Mouse (Mus musculus) adrenal gland, postnatal 4 days (tissue): Measurements from ENCODE around the gene Mta2. TPM values are rescaled to one million over a fixed set of nuclear protein-coding genes. Genes with fewer than 3 reads are reported as not detected.

ENCODE experiments used
- DNase-seq, 2 experiments: peaks; one replicate each; pipeline ENCODE4 v3.0.0; 2021 to 2022; ENCODE audit warnings: low spot score in 2 of 2, mixed read lengths in 2 of 2
- total RNA-seq, 2 experiments: library from RNA; stranded (reverse); gene quantifications; 2 replicates each; pipeline ENCODE4 v1.2.3; 2021

Gene Mta2
- total RNA-seq, 2 experiments from 2014 or later, result 141 to 144 TPM

GRCm38 (mm10) chr19:8928689-8929223, 12.9 kb upstream of the Mta2 start:
- DNase-seq, result peak in 1 of 2 experiments; percentile 30

GRCm38 (mm10) chr19:8929224-8930088, 12.2 kb upstream of the Mta2 start, which contains the start of the genes Rom1 and Eml3:
Gene Rom1, minus strand, starts transcription at chr19:8929356.
Gene Eml3, plus strand, starts transcription at chr19:8929552.
- DNase-seq, result peak; percentile 70 to 78

DNA sequence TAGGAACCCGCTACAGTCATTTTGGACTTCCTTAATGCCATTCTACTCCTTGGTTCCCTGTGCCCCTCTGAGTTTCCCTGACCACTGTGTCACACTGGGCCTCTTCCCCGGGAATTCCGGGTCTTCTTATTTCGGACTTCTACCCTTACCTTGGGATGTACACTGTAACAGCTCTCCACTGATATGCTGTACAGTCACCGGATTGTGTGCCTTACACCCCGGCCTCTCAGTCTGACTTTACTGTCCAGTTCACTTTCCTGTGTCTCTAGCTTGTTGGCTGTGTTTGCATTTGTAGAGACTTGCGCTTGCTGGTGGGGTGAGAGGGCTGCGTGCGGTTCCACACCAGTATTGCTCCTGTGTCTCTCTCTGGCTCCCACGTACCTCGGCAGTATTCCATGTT, 11.6 kb upstream of the Mta2 start:
- DNase-seq, result no peak

DNA sequence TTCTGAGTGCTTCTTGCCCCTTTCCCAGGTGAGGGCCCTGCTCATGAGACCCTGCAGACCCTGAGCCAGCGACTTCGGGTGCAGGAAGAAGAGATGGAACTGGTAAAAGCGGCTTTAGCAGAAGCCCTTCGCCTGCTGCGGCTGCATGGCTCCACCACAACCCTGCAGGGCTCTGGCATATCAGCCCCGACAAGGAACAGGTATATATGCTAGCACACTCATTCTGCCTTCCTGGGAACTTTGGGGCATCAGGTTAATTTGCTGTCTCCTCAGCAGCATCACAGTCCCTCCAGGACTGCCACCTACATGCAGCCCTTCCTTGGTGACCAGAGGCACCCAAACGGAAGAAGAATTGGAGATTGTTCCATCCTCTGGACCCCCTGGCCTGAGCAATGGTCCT, 10.9 kb upstream of the Mta2 start:
- DNase-seq, result no peak

DNA sequence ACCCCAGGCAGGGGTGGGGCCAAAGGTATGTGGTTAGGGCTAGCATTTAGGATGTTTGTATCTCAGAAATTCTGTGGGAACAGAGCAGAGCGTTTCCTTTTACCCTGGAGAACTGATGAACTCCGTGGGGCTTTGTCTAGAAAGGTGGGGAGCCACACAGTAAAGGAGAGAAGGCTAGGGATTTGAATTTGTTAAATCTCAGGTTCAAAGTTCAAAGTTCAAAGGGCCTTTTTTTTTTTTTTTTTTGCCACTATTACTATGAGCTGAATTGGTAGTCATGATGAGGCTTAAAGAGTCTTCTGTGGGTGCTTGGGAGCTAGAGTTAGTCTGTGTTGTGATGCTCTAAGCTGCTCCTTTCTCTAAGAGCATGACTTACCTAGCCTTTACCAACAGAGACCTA, 4.9 kb upstream of the Mta2 start:
- no peak for DNase-seq

- no peak for DNase-seq
These were observed 1.0 kb upstream of the Mta2 start for GRCm38 (mm10) chr19:8940526-8941133.

DNA sequence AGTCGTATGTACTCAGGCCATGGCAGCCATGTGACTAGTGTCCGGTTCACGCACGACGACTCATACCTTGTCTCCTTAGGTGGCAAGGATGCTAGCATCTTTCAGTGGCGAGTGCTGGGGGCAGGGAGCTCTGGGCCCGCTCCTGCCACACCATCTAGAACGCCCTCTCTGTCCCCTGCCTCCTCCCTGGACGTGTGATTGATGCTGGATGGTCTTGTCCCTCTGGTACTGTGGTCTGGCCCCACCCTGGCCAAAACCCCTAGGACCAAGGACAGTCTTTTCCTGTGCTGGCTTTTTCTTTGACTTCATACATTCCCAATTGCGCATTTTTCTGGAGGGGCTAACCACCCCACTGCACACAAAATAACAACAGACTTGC, 550 bp upstream of the Mta2 start:
- no peak for DNase-seq

DNA sequence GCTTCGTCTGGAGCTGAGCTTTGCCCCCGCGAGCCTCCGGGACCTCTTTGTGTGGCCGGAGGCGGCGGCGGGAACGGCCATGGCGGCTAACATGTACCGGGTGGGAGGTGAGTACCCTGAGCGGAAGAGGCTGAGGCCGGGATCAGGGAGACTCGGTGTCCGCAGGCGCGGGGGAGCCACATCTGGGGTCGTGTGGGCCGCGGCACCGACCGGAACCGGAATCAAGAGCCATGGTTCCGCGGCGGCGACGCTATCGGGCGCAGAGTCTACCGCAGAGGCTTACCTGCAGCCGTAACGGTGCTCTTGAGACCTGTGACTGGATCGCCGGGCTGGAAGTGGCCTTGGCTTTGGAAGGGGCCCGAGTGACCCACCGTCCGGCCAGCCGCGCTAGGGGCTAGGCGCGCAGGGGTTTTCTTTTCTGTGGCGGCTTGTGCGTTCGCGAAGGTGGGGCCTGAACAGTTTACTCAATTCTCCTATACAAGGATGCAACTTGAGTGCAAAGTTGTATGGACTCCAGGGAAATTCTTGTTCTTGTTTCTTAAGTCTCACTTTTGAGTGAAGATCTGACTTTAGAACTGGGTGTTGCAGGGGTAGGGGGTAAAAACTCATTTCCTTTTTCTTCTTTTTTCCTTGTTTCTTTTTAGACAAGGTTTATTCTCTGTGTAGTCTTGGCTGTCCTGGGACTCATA, 745 bp downstream of the Mta2 start:
- no peak for DNase-seq

DNA sequence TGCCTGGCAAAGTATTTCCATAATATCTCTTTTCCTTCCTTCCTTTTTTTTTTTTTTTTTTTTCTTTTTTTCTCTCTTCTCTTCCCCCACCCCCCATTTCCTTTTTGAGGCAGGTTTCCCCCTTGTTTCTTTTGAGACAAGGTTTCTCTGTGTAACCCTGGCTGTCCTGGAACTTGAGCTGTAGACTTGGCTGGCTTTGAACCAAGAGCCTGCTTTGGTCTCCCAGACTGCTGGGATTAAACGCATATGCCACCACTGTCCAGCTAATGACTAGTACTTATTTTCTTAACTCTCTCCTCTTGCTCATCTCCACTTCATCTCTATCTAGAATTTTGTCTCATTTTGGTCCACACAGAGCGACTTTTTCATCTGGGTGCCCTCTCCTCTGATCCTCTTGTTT, 1.4 kb downstream of the Mta2 start:
- no peak for DNase-seq

DNA sequence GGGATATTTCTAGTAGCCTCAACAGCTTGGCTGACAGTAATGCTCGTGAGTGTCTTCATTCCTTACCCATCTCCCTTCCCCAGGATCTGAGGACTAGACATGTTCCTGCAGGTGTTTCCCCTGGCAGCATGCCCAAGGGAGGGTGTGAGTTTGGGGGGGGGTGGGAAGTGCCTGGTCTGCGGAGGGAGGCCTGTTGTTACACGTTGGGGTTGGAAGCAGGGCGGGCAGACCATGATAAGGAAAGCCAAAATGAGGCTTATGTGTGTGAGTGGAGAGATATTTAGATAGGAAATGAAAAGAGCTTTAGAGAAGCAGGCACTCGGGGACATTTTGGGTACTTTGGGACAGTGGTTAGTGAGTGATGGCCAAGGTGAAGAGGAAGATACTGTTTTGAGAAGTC, 2.4 kb downstream of the Mta2 start:
- no peak for DNase-seq

DNA sequence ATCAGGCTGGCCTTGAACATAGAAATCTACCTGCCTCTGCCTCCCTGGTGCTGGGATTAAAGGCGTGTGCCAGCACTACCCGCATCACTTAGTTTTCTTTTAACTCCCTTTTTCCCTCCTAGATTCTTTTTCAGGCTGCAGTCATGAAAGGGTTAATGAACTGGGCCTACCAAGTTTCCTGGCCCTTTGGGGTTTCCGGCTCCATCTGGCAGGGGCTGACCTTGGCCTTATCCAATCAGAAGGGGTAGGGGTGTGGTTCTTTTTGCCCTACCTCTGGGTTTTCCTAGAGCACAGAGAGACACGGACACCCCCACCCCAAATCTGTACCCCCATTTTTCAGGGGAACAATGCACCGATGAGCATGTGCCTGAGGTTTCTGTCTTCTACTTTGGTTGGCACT, 3.1 kb downstream of the Mta2 start:
- peak in 1 of 2 experiments; percentile 79 for DNase-seq

GRCm38 (mm10) chr19:8945251-8945650, 3.6 kb downstream of the Mta2 start:
- DNase-seq, result no peak

- no peak for DNase-seq
These were observed 5.3 kb downstream of the Mta2 start for GRCm38 (mm10) chr19:8946929-8947328.

DNA sequence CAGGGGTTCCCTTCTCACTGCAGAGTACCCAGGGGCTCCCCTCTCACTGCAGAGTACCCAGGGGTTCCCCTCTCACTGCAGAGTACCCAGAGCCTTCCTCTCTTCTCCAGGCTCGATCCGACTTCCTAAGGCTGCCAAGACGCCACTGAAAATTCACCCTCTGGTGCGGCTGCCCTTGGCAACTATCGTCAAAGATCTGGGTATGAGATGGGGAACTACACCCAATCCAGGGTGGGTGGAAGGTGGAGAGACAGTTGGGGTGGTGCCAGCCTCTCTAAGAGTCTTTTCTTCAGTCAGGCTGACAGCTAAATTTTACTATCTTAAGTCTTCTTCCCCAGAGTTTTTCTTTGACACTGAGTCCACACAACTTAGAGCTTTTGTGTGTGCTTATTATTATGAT, 8.5 kb downstream of the Mta2 start:
- DNase-seq, result no peak

GRCm38 (mm10) chr19:8952241-8952640, 10.6 kb downstream of the Mta2 start:
- DNase-seq, result no peak

DNA sequence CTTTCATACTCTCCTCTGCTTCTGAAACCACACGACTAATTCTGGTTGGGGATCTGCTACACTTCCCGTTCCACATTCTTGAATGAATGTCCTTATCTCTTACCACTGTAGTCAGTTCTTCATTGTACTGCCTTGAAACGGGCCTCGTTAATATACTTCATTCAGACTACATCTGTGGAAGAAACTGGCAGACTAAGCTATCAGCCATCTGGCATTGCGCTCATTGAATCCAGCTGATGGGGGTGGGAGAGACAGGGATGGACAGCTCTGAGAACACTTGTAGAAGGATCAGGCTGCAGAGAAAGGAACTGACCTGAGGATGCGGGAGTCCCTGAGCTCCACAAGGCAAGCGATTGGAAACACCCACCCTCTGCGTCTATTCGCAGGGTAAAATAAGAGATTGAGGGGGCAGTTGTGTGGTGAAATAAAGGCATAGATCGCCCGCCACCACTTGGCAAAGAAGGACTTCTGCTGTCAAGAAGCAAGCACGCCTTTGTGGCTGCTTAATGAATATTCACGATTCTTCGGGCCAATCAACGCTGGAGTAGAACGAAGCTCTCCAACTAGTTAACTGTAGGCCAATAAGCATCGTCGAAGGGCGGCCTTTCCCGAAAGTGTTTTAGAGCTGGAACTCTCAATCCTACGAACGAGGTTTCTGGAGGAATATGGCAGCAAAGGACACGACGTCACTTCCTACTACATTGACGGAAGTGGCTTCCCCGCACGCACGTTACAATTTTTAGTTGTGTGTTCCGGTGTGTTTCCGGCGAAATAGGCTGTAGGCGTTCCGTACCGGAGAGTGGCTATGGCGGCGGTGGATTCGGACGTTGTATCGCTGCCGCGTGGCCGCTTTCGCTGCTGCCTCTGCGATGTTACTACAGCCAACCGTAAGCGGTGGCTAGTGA, 11.7 kb downstream of the Mta2 start, which contains the start of gene Tut1:
TSS of gene Tut1 (plus strand) at position 713 of the 905 bp plus-strand sequence.
- DNase-seq, result peak; percentile 52 to 81

- DNase-seq, result no peak
These were observed 12.5 kb downstream of the Mta2 start for GRCm38 (mm10) chr19:8954171-8954570.

DNA sequence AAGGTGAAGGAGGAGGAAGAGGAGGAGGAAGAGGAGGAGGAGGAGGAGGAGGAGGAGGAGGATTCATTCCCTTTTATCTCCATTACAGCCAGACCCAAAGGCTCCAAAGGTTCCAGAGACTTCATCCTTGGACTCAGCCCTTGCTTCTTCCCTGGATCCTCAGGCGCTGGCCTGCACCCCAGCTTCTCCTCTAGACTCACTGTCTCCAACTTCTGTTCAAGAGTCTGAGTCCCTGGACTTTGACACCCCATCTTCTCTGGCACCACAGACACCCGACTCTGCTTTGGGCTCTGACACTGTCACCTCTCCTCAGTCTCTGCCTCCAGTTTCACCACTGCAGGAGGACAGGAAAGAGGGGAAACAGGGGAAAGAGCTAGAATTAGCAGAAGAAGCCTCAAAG, 20.6 kb downstream of the Mta2 start:
- DNase-seq, result no peak

- no peak for DNase-seq
These were observed 23.4 kb downstream of the Mta2 start for GRCm38 (mm10) chr19:8965075-8965474.

- no peak for DNase-seq
These were observed 24.1 kb downstream of the Mta2 start for GRCm38 (mm10) chr19:8965771-8966170.

GRCm38 (mm10) chr19:8966198-8966589, 24.5 kb downstream of the Mta2 start:
- no peak for DNase-seq
